Mouse (Mus musculus) Muller cell, postnatal 12 days (primary cell): Measurements from ENCODE around the gene Cox4i2.

Experiments used
- DNase-seq: peaks from one replicate; pipeline ENCODE4 v3.0.0-alpha.2; 2015; ENCODE audit errors: inconsistent ontology term

Cox4i2 gene

GRCm38 (mm10) chr2:152734984-152735383 lies 19.0 kb upstream of the Cox4i2 start:
- DNase-seq: peak; percentile 97

- DNase-seq: peak; percentile 93
Measured at GRCm38 (mm10) chr2:152736090-152736601, 17.8 kb upstream of the Cox4i2 start, which contains the start of gene Id1. Id1 (plus strand) TSS chr2:152736251.

- peak; percentile 55 for DNase-seq
Measured at GRCm38 (mm10) chr2:152736748-152737147, 17.2 kb upstream of the Cox4i2 start.

GRCm38 (mm10) chr2:152737306-152738221 lies 16.4 kb upstream of the Cox4i2 start:
- peak; percentile 58 for DNase-seq

GRCm38 (mm10) chr2:152738341-152738740 lies 15.6 kb upstream of the Cox4i2 start:
- DNase-seq: no peak

- peak; percentile 95 for DNase-seq
Measured at GRCm38 (mm10) chr2:152739031-152739841, 14.7 kb upstream of the Cox4i2 start.

GRCm38 (mm10) chr2:152739842-152740260 lies 14.1 kb upstream of the Cox4i2 start:
- DNase-seq: peak; percentile 54

GRCm38 (mm10) chr2:152740490-152740889 lies 13.5 kb upstream of the Cox4i2 start:
- no peak for DNase-seq

GRCm38 (mm10) chr2:152741153-152742041 lies 12.6 kb upstream of the Cox4i2 start:
- DNase-seq: peak; percentile 87

GRCm38 (mm10) chr2:152742435-152742834 lies 11.5 kb upstream of the Cox4i2 start:
- DNase-seq: no peak

GRCm38 (mm10) chr2:152756474-152757393 lies 2.8 kb downstream of the Cox4i2 start:
- DNase-seq: no peak

GRCm38 (mm10) chr2:152757478-152757877 lies 3.5 kb downstream of the Cox4i2 start:
- DNase-seq: no peak

- no peak for DNase-seq
Measured at GRCm38 (mm10) chr2:152758351-152758750, 4.4 kb downstream of the Cox4i2 start.

- DNase-seq: no peak
Measured at GRCm38 (mm10) chr2:152763310-152763709, 9.3 kb downstream of the Cox4i2 start.

- DNase-seq: peak; percentile 68
Measured at GRCm38 (mm10) chr2:152764172-152765044, 10.4 kb downstream of the Cox4i2 start.

GRCm38 (mm10) chr2:152765045-152765674 lies 11.2 kb downstream of the Cox4i2 start:
- DNase-seq: peak; percentile 56

- DNase-seq: peak; percentile 84
Measured at GRCm38 (mm10) chr2:152766387-152767123, 12.6 kb downstream of the Cox4i2 start.
